Comparison of ENCODE assay signal across 9 mouse cellular contexts in the genomic region with DNA sequence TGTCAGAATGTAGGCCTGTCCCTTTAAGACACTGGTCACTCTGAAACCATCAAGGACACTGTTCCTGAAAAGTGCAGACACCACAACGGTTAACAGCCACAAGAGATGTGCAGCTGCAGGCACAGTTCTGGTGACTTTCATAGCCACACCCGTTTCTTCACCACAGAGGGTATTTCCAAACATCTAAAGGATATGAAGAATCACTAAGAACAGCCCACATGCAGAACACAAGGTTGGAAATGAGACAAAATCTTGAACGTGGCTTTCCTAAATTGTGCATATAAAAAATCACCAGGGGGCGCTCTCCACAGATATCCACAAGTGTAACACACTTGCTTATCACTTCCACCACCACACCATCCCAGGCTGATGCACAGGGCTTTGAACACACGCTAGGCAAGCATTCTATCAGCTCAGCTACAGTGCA. TPM values are rescaled to one million over a fixed set of nuclear protein-coding genes. Genes with fewer than 3 reads are reported as not detected.
A peak's percentile ranks its signal among the peaks of the same experiment; 100 is the strongest.
DNase-seq lines count a peak whose midpoint lies in the region; ATAC-seq and TF ChIP-seq lines count a peak whose summit lies in the region.
"Had no signal": no experiment of that assay in that cellular context is flagged by ENCODE, and none has a peak within 500 bp of the region (broad histone marks: within the 10 kb centered on the region; RNA-seq: fewer than 3 reads in every experiment).

No protein-coding gene starts in this region.

- intact Hi-C loops in gastrocnemius, postnatal 14 days (cut with DNase I; ENCODE audit: low total_unique reads) = no loop called here

- H3K27ac ChIP-seq in midbrain, embryonic 14.5 days (replicated peaks; ENCODE audit: low read depth, low read length) = no peak overlapping the region
- no peak overlapping the region for H3K27ac ChIP-seq in midbrain, embryonic 16.5 days (ENCODE audit: low read length)
- H3K27ac ChIP-seq in lung, postnatal 0 days (ENCODE audit: low read length) = no peak overlapping the region
- H3K27ac ChIP-seq: neural tube, embryonic 12.5 days had no signal

- no peak overlapping the region for H3K9ac ChIP-seq in midbrain, embryonic 14.5 days (replicated peaks; ENCODE audit: low read length)
- H3K9ac ChIP-seq in midbrain, embryonic 16.5 days (ENCODE audit: low read depth, low read length) = no peak overlapping the region
- H3K9ac ChIP-seq in lung, postnatal 0 days (replicated peaks; ENCODE audit: low read depth) = no peak overlapping the region
- H3K9ac ChIP-seq: neural tube, embryonic 12.5 days had no signal

- ATAC-seq in midbrain, embryonic 14.5 days (ENCODE audit: low FRiP score, low TSS enrichment) = no peak
- no peak for ATAC-seq in midbrain, embryonic 16.5 days
- ATAC-seq in lung, postnatal 0 days = no peak

- DNase-seq in cerebellum, adult 8-10 months = peak; percentile 9
- no peak for DNase-seq in cerebellum, adult 9-11 months
- peak; percentile 70 for DNase-seq in midbrain, embryonic 14.5 days
- DNase-seq in embryo, embryonic 11 days = peak; percentile 61
- DNase-seq in lung, postnatal 0 days (ENCODE audit: low spot score) = peak; percentile 59
- peak; percentile 51 for DNase-seq in thymus, postnatal 4 days
- DNase-seq in gastrocnemius, postnatal 14 days = no peak

- H3K9me3 ChIP-seq in midbrain, embryonic 14.5 days (ENCODE audit: control insufficient read depth, low read length) = no peaks in the 10 kb centered on the region
- H3K9me3 ChIP-seq in midbrain, embryonic 16.5 days (replicated peaks; ENCODE audit: control insufficient read depth, low read length, poor library complexity, severe bottlenecking) = no peaks in the 10 kb centered on the region
- H3K9me3 ChIP-seq in lung, postnatal 0 days (ENCODE audit: low read length) = no peaks in the 10 kb centered on the region
- H3K9me3 ChIP-seq: neural tube, embryonic 12.5 days had no signal

- H3K4me1 ChIP-seq in midbrain, embryonic 14.5 days (ENCODE audit: control insufficient read depth, insufficient read depth, low read length) = no peaks in the 10 kb centered on the region
- no peaks in the 10 kb centered on the region for H3K4me1 ChIP-seq in midbrain, embryonic 16.5 days (ENCODE audit: control insufficient read depth, insufficient read depth, low read length)
- H3K4me1 ChIP-seq in lung, postnatal 0 days (ENCODE audit: insufficient read depth, low read depth, low read length) = no peaks in the 10 kb centered on the region
- H3K4me1 ChIP-seq: neural tube, embryonic 12.5 days had no signal

- WGBS in midbrain, embryonic 14.5 days = 47% methylated on average over 5 of the region's 5 CpGs
- WGBS in midbrain, embryonic 16.5 days = 38% methylated on average over 5 of the region's 5 CpGs
- WGBS in lung, postnatal 0 days = 26% methylated on average over 5 of the region's 5 CpGs

- no peak overlapping the region for H3K4me3 ChIP-seq in midbrain, embryonic 14.5 days (replicated peaks; ENCODE audit: low read depth, low read length)
- H3K4me3 ChIP-seq in midbrain, embryonic 16.5 days (ENCODE audit: low read depth, low read length) = no peak overlapping the region
- no peak overlapping the region for H3K4me3 ChIP-seq in lung, postnatal 0 days (ENCODE audit: low read depth, low read length)
- H3K4me3 ChIP-seq: neural tube, embryonic 12.5 days had no signal

- no peaks in the 10 kb centered on the region for H3K36me3 ChIP-seq in midbrain, embryonic 14.5 days (ENCODE audit: control insufficient read depth, insufficient read depth, low read length)
- no peaks in the 10 kb centered on the region for H3K36me3 ChIP-seq in midbrain, embryonic 16.5 days (ENCODE audit: control insufficient read depth, insufficient read depth, low read length)
- no peaks in the 10 kb centered on the region for H3K36me3 ChIP-seq in lung, postnatal 0 days (ENCODE audit: insufficient read depth, low read length)
- H3K36me3 ChIP-seq: neural tube, embryonic 12.5 days had no signal

- H3K27me3 ChIP-seq in midbrain, embryonic 14.5 days (ENCODE audit: control insufficient read depth, insufficient read depth, low read length) = no peaks in the 10 kb centered on the region
- no peaks in the 10 kb centered on the region for H3K27me3 ChIP-seq in midbrain, embryonic 16.5 days (ENCODE audit: control insufficient read depth, insufficient read depth, low read depth, low read length)
- H3K27me3 ChIP-seq in lung, postnatal 0 days (replicated peaks; ENCODE audit: insufficient read depth, low read length) = no peaks in the 10 kb centered on the region
- H3K27me3 ChIP-seq: neural tube, embryonic 12.5 days had no signal

- peak; percentile 67 for TF ChIP-seq CTCF in lung, postnatal 0 days (IDR thresholded peaks at IDR 0.05)

- no peak for TF ChIP-seq EP300 in lung, postnatal 0 days (IDR thresholded peaks at IDR 0.05)

- H3K4me2 ChIP-seq in midbrain, embryonic 14.5 days (ENCODE audit: low read length) = no peak overlapping the region
- no peak overlapping the region for H3K4me2 ChIP-seq in midbrain, embryonic 16.5 days (ENCODE audit: low read length)
- no peak overlapping the region for H3K4me2 ChIP-seq in lung, postnatal 0 days (replicated peaks; ENCODE audit: low read depth, low read length)
- H3K4me2 ChIP-seq: neural tube, embryonic 12.5 days had no signal

RNA-seq across cellular contexts. Expression of gene Rexo2, which starts 32.6 kb away (rescaled TPM):
- 70.9 and 76.0 TPM in 2 replicates for polyA plus RNA-seq in midbrain, embryonic 14.5 days (2014; fragmentation: Nextera tagmentation; extraction: Ambion mirVana)
- polyA plus RNA-seq in midbrain, embryonic 16.5 days (2015; fragmentation: Nextera tagmentation; extraction: Ambion mirVana) = 119 and 120 TPM in 2 replicates
- 119 and 120 TPM in 2 replicates for polyA plus RNA-seq in lung, postnatal 0 days (2015; fragmentation: Nextera tagmentation; extraction: Ambion mirVana)
- total RNA-seq in gastrocnemius, postnatal 14 days (2021) = 10 to 100 TPM; 52.9 to 63.3 TPM

RNA-seq across cellular contexts. Expression of gene Rbm7, which starts 47.3 kb away (rescaled TPM):
- 75.9 and 90.7 TPM in 2 replicates for polyA plus RNA-seq in midbrain, embryonic 14.5 days (2014; fragmentation: Nextera tagmentation; extraction: Ambion mirVana)
- polyA plus RNA-seq in midbrain, embryonic 16.5 days (2015; fragmentation: Nextera tagmentation; extraction: Ambion mirVana) = 73.8 and 82.6 TPM in 2 replicates
- 101 and 104 TPM in 2 replicates for polyA plus RNA-seq in lung, postnatal 0 days (2015; fragmentation: Nextera tagmentation; extraction: Ambion mirVana)
- 10 to 100 TPM; 15.7 to 16.3 TPM for total RNA-seq in gastrocnemius, postnatal 14 days (2021)

RNA-seq across cellular contexts. Expression of gene Gm5617, which starts 47.4 kb away (rescaled TPM):
- polyA plus RNA-seq in midbrain, embryonic 14.5 days (2014; fragmentation: Nextera tagmentation; extraction: Ambion mirVana) = 28.4 and 28.5 TPM in 2 replicates
- 21.0 and 21.5 TPM in 2 replicates for polyA plus RNA-seq in midbrain, embryonic 16.5 days (2015; fragmentation: Nextera tagmentation; extraction: Ambion mirVana)
- polyA plus RNA-seq in lung, postnatal 0 days (2015; fragmentation: Nextera tagmentation; extraction: Ambion mirVana) = 48.9 and 52.2 TPM in 2 replicates
- total RNA-seq in gastrocnemius, postnatal 14 days (2021) = 10 to 100 TPM; 13.0 to 13.3 TPM

Comparison
In these comparisons a context has a peak if more than half of its experiments do, and no peak if none do; other contexts are left out.
1. DNase-seq: peak in cerebellum, adult 8-10 months (single experiment), midbrain, embryonic 14.5 days (single experiment), embryo, embryonic 11 days (single experiment), lung, postnatal 0 days (single experiment) and thymus, postnatal 4 days (single experiment); none in cerebellum, adult 9-11 months (single experiment) and gastrocnemius, postnatal 14 days (single experiment).